Mouse (Mus musculus): ENCODE data around the gene Ppil3. TPM values are rescaled to one million over a fixed set of nuclear protein-coding genes. Genes with fewer than 3 reads are reported as not detected.

Ppil3 gene
- polyA plus RNA-seq, 2 experiments: 40.9 to 56.0 TPM

DNA sequence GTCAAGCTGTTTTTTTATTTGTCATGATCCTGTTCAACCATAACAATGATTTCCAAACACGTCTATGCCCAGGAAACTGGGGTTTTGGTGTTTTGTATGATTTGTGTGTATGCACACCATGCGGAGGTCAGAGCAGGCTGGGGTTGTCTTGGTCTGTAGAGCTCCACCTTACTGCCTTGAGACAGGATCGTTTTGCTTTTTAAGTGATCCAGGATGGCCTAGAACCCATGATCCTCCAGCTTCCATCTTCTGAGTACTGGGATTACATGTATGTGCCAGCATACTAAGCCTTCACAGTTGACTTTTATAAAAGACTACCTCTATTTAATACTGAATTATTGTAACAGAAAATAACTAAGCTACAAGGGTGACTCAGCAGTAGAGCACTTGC, 35.1 kb downstream of the Ppil3 start:
- no peak overlapping the region for H3K27ac ChIP-seq (replicated peaks; ENCODE audit: low read depth, low read length)
- H3K4me3 ChIP-seq (replicated peaks; ENCODE audit: low read length): no peak overlapping the region
- H3K4me2 ChIP-seq (replicated peaks; ENCODE audit: low read depth, low read length, severe bottlenecking): no peak overlapping the region
- WGBS: 80% methylated on average over 3 of the region's 3 CpGs
- H3K9me3 ChIP-seq (ENCODE audit: control insufficient read depth, low read length): no peaks in the 10 kb centered on the region
- DNase-seq (ENCODE audit: low spot score) (no peak), ATAC-seq (ENCODE audit: low FRiP score, low read depth) (no peak)
- H3K27me3 ChIP-seq (ENCODE audit: control insufficient read depth, insufficient read depth, low read length): no peaks in the 10 kb centered on the region
- peaks cover 68% of the 10 kb centered on the region for H3K36me3 ChIP-seq (ENCODE audit: control insufficient read depth, insufficient read depth, low read length)
- H3K4me1 ChIP-seq (ENCODE audit: control insufficient read depth, insufficient read depth, low read length): no peaks in the 10 kb centered on the region
- TF ChIP-seq POLR2A (IDR thresholded peaks at IDR 0.05; ENCODE audit: borderline replicate concordance, extremely low read depth, insufficient read depth, insufficient read length): no peak
- H3K9ac ChIP-seq (ENCODE audit: low read depth, low read length, severe bottlenecking): no peak overlapping the region

DNA sequence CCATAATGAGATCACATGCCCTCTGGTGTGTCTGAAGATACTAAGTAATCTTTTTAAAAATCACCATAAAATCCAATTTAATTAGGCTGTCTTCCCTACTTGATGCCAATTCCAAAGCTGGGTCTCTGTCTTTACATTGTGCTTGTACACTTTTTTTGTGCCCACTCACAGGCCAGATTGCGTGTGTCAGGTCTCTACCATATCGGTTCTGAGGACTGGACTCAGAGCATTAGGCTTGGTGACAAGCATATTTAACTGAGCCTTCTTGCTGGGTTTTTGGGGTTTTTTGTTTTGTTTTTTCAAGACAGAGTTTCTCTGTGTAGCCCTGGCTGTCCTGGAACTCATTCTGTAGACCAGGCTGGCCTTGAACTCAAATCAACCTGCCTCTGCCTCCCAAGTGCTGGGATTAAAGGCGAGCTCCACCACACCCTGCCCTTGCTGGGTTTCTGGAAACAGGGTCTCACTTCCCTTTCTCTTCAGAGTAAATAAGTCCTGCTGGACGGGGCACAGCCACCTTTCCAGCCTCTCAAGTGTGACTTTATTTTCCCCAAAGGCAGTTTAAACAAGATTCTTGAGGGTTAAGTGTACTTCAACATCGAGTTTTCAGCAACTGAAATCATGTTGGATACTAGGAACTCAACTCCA, 35.6 kb downstream of the Ppil3 start:
- H3K4me1 ChIP-seq (ENCODE audit: control insufficient read depth, insufficient read depth, low read length): no peaks in the 10 kb centered on the region
- H3K4me2 ChIP-seq (replicated peaks; ENCODE audit: low read depth, low read length, severe bottlenecking): no peak overlapping the region
- no peak for DNase-seq (ENCODE audit: low spot score)
- H3K27ac ChIP-seq (replicated peaks; ENCODE audit: low read depth, low read length): no peak overlapping the region
- H3K27me3 ChIP-seq (ENCODE audit: control insufficient read depth, insufficient read depth, low read length): no peaks in the 10 kb centered on the region
- no peak overlapping the region for H3K4me3 ChIP-seq (replicated peaks; ENCODE audit: low read length)
- no peak overlapping the region for H3K9ac ChIP-seq (ENCODE audit: low read depth, low read length, severe bottlenecking)
- ATAC-seq (ENCODE audit: low FRiP score, low read depth): no peak
- no peak for TF ChIP-seq POLR2A (IDR thresholded peaks at IDR 0.05; ENCODE audit: borderline replicate concordance, extremely low read depth, insufficient read depth, insufficient read length)
- 69% methylated on average over 5 of the region's 5 CpGs for WGBS
- H3K36me3 ChIP-seq (ENCODE audit: control insufficient read depth, insufficient read depth, low read length): peaks cover 65% of the 10 kb centered on the region
- H3K9me3 ChIP-seq (ENCODE audit: control insufficient read depth, low read length): no peaks in the 10 kb centered on the region

- H3K9me3 ChIP-seq (ENCODE audit: control insufficient read depth, low read length): no peaks in the 10 kb centered on the region
- no peaks in the 10 kb centered on the region for H3K4me1 ChIP-seq (ENCODE audit: control insufficient read depth, insufficient read depth, low read length)
- ATAC-seq (ENCODE audit: low FRiP score, low read depth) (no peak), DNase-seq (ENCODE audit: low spot score) (no peak)
- no peak overlapping the region for H3K9ac ChIP-seq (ENCODE audit: low read depth, low read length, severe bottlenecking)
- H3K27ac ChIP-seq (replicated peaks; ENCODE audit: low read depth, low read length): no peak overlapping the region
- no peak for TF ChIP-seq POLR2A (IDR thresholded peaks at IDR 0.05; ENCODE audit: borderline replicate concordance, extremely low read depth, insufficient read depth, insufficient read length)
- H3K36me3 ChIP-seq (ENCODE audit: control insufficient read depth, insufficient read depth, low read length): peaks cover 64% of the 10 kb centered on the region
- no peak overlapping the region for H3K4me2 ChIP-seq (replicated peaks; ENCODE audit: low read depth, low read length, severe bottlenecking)
- H3K4me3 ChIP-seq (replicated peaks; ENCODE audit: low read length): no peak overlapping the region
- WGBS: 88% methylated on average over 6 of the region's 6 CpGs
- H3K27me3 ChIP-seq (ENCODE audit: control insufficient read depth, insufficient read depth, low read length): no peaks in the 10 kb centered on the region
Measured at GRCm38 (mm10) chr1:58408141-58408540, 37.1 kb downstream of the Ppil3 start.

DNA sequence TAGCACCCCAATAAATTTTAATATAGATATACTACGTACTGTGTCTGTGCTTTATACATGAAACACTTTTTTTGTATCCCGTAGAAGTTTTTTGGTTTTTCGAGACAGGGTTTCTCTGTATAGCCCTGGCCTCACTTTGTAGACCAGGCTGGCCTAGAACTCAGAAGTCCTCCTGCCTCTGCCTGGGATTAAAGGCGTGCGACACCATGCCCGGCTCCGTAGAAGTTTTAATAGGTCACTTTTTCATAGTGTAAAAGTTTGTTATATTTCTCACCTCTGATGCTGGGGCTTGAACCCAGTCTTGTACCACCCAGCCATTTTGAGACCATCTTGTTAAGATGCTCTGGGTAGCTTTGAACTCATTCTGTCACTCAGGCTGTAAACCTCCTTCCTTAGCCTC, 38.0 kb downstream of the Ppil3 start:
- no peak for TF ChIP-seq POLR2A (IDR thresholded peaks at IDR 0.05; ENCODE audit: borderline replicate concordance, extremely low read depth, insufficient read depth, insufficient read length)
- Histone ChIP-seq H3K36me3 (ENCODE audit: control insufficient read depth, insufficient read depth, low read length) (peaks cover 64% of the 10 kb centered on the region), H3K4me3 (replicated peaks; ENCODE audit: low read length) (no peak overlapping the region), H3K4me1 (ENCODE audit: control insufficient read depth, insufficient read depth, low read length) (no peaks in the 10 kb centered on the region), H3K27ac (replicated peaks; ENCODE audit: low read depth, low read length) (no peak overlapping the region), H3K9ac (ENCODE audit: low read depth, low read length, severe bottlenecking) (no peak overlapping the region), H3K4me2 (replicated peaks; ENCODE audit: low read depth, low read length, severe bottlenecking) (no peak overlapping the region), H3K9me3 (ENCODE audit: control insufficient read depth, low read length) (no peaks in the 10 kb centered on the region), H3K27me3 (ENCODE audit: control insufficient read depth, insufficient read depth, low read length) (no peaks in the 10 kb centered on the region)
- WGBS: 94% methylated on average over 7 of the region's 7 CpGs
- no peak for DNase-seq (ENCODE audit: low spot score)
- ATAC-seq (ENCODE audit: low FRiP score, low read depth): no peak

DNA sequence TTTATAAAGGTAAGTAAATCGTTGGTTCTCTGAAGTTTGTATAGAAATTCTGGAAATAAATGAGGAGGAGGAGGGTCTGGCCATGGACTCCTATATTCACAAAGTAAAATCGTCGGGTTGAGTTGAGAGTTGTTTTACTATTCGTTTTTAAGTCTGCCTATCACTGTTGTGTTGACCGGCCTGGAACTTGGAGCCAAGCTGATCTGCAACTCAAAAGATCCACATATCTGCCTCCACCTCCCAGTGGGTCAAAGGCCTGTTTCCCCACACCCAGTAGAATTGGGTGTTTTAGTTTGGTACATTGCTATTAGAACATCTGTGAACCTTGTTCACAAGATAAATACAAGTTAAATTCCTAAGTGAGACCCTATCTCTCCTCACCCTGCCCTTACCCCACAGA, 41.5 kb downstream of the Ppil3 start:
- Histone ChIP-seq H3K27me3 (ENCODE audit: control insufficient read depth, insufficient read depth, low read length) (no peaks in the 10 kb centered on the region), H3K36me3 (ENCODE audit: control insufficient read depth, insufficient read depth, low read length) (peaks cover 71% of the 10 kb centered on the region), H3K4me2 (replicated peaks; ENCODE audit: low read depth, low read length, severe bottlenecking) (no peak overlapping the region), H3K9ac (ENCODE audit: low read depth, low read length, severe bottlenecking) (no peak overlapping the region), H3K4me3 (replicated peaks; ENCODE audit: low read length) (no peak overlapping the region), H3K9me3 (ENCODE audit: control insufficient read depth, low read length) (no peaks in the 10 kb centered on the region), H3K4me1 (ENCODE audit: control insufficient read depth, insufficient read depth, low read length) (no peaks in the 10 kb centered on the region), H3K27ac (replicated peaks; ENCODE audit: low read depth, low read length) (no peak overlapping the region)
- no peak for TF ChIP-seq POLR2A (IDR thresholded peaks at IDR 0.05; ENCODE audit: borderline replicate concordance, extremely low read depth, insufficient read depth, insufficient read length)
- WGBS: 92% methylated on average over 5 of the region's 5 CpGs
- ATAC-seq (ENCODE audit: low FRiP score, low read depth): no peak
- DNase-seq (ENCODE audit: low spot score): no peak

- Histone ChIP-seq H3K9me3 (ENCODE audit: control insufficient read depth, low read length) (no peaks in the 10 kb centered on the region), H3K4me3 (replicated peaks; ENCODE audit: low read length) (no peak overlapping the region), H3K27ac (replicated peaks; ENCODE audit: low read depth, low read length) (no peak overlapping the region), H3K4me1 (ENCODE audit: control insufficient read depth, insufficient read depth, low read length) (no peaks in the 10 kb centered on the region), H3K27me3 (ENCODE audit: control insufficient read depth, insufficient read depth, low read length) (no peaks in the 10 kb centered on the region), H3K36me3 (ENCODE audit: control insufficient read depth, insufficient read depth, low read length) (peaks cover 89% of the 10 kb centered on the region), H3K9ac (ENCODE audit: low read depth, low read length, severe bottlenecking) (no peak overlapping the region), H3K4me2 (replicated peaks; ENCODE audit: low read depth, low read length, severe bottlenecking) (no peak overlapping the region)
- DNase-seq (ENCODE audit: low spot score) (no peak), ATAC-seq (ENCODE audit: low FRiP score, low read depth) (no peak)
- TF ChIP-seq POLR2A (IDR thresholded peaks at IDR 0.05; ENCODE audit: borderline replicate concordance, extremely low read depth, insufficient read depth, insufficient read length): no peak
- WGBS: 95% methylated on average over 6 of the region's 6 CpGs
Measured at GRCm38 (mm10) chr1:58401396-58401795, 43.9 kb downstream of the Ppil3 start.

Data from limb, embryonic 14.5 days (tissue).